Mouse (Mus musculus) naive thymus-derived CD4-positive, alpha-beta T cell, adult 2 months (primary cell): ENCODE measurements around the gene Anks6.

Source experiments
- DNase-seq: peaks from one replicate; pipeline ENCODE4 v3.0.0-alpha.2; 2011; ENCODE audit warnings: low read depth

Gene Anks6

GRCm38 (mm10) chr4:46989842-46990241, 67.4 kb downstream of the Anks6 start:
- DNase-seq: peak; percentile 40

GRCm38 (mm10) chr4:46988824-46989223, 68.4 kb downstream of the Anks6 start:
- DNase-seq: no peak

DNA sequence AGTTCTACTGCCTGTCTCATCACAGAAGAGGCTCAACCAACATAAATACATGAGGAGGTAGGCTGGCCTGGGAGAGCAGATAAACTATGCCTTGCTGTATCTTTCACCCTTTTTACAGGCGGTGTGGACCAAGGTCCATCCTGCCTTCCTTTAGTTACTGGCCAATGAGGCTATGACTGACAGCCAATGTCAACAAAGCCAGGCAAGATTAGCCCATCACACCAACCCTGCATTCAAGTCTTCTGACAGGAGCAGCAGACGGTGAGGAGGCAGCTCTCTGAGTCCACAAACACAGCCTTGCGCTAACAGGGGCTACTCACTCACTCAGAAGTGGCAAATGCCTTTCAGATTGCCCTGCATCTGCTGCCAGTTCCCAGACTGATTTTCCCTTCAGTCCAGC, 69.0 kb downstream of the Anks6 start:
- DNase-seq: no peak

GRCm38 (mm10) chr4:46987809-46988208, 69.4 kb downstream of the Anks6 start:
- DNase-seq: no peak

DNA sequence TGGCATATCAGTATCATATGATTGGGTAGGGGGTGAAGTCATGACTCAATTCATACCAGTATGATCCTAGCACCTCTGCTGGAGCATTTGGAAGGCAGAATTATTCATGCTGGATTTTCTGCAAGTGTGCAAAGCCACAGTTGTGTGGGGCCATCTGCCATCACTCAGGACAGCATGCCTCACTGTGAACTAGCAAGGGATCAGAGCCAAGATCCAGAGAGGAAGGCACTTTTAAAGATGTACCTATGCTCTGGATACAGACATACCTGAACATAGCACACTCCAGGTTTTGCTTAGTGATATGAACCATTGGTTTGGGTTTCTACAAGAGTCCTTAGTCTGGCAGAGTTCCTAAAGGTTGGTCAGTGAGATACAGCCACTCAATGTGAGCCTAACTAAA, 71.2 kb downstream of the Anks6 start:
- no peak for DNase-seq

GRCm38 (mm10) chr4:46982912-46983311, 74.3 kb downstream of the Anks6 start:
- no peak for DNase-seq

DNA sequence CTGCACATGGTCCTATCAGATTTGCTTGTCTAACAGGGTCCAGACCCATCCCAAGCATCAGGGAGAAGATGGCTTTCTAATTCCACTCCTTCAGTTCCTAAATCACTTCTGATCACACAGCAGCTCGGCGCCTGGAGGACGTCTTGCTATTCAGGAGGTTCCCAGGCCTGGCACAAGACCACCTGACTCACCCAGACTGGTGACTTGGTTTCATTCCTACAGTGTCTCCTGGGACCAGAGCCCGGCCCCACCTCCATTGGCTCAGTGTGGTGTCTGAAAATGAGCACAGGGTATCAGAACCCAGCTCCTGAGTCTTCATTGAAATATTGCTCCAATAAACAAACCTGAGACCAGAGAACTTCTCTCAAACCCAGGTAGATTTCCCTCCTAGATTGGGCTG, 75.1 kb downstream of the Anks6 start:
- no peak for DNase-seq

GRCm38 (mm10) chr4:46978371-46978770, 78.9 kb downstream of the Anks6 start:
- peak; percentile 43 for DNase-seq

GRCm38 (mm10) chr4:46977161-46977560, 80.1 kb downstream of the Anks6 start:
- no peak for DNase-seq

GRCm38 (mm10) chr4:46976671-46977071, 80.6 kb downstream of the Anks6 start:
- DNase-seq: no peak

DNA sequence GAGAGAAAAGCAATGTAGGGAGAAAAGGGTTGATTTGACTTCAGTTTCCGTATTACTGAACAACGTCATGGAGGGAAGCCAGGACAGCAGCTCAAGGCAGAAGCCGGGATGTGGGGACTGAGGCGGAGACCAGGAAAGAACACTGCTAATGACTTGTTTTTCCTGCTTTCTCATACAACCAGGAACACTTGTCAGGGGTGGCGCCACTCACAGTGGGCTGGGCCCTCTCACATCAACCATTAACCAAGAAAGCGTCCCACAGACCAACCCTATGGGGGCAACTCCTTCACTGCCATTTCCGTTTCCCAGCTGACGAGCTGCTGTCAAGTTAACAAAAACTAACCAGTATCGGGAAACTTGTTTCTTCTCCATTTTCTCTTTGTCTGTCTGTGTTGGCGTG, 83.9 kb downstream of the Anks6 start:
- DNase-seq: no peak

DNA sequence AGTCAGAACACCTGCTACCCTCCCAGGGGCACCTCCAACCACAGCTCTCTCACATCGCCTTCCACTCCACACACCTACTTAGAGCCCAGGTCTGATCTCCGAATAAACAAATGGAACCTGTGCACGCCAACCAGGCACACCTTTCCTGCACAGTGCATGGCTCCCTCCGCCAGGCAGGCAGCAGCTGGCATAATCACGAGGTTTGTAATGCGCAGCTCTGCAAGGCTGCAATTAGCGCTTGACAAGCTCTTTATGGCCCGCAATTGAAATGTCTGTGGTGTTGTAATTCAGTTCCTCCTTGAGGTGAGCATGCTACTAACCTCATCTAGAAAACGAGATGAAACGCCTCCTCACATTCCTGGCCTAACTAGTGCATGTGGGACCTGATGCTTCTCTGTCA, 89.2 kb downstream of the Anks6 start:
- DNase-seq: no peak

GRCm38 (mm10) chr4:46966551-46966950, 90.7 kb downstream of the Anks6 start:
- no peak for DNase-seq
